Mouse (Mus musculus): ENCODE results near the gene Pard6b. TPM values are rescaled to one million over a fixed set of nuclear protein-coding genes. Genes with fewer than 3 reads are reported as not detected.

The Pard6b gene
- polyA plus RNA-seq (2012; rRNA removed), result 8.0 and 10.3 TPM in 2 replicates

GRCm38 (mm10) chr2:168080431-168081246, at the start of gene Pard6b:
Pard6b (plus strand) TSS chr2:168081004.
- peak; percentile 100 for DNase-seq (ENCODE audit: low read depth)
- TF ChIP-seq POLR2A (IDR thresholded peaks at IDR 0.05; ENCODE audit: borderline replicate concordance, extremely low read depth, insufficient read depth, insufficient read length, poor library complexity, severe bottlenecking), result peak; percentile 91
- TF ChIP-seq CTCF (IDR thresholded peaks at IDR 0.05; ENCODE audit: borderline replicate concordance, extremely low read depth, insufficient read depth, insufficient read length), result no peak

DNA sequence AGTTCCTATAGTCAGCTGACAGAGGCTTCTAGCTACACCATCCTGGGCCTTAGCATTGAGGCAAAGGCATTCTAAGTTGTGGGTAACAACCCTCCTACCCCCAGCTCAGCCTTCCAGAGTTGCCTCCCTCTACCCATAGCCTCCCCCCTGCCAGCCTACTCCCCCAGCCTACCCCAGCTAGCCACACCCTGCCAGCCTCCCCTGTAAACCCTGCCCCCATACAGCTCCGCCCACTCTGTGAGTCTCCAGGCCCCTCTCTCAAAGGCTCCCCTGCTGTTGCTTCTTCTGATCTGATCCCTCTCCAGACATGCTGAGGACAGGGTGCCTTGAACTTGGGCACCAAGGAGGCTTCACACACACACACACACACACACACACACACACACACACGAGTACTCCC, 49.0 kb upstream of the Pard6b start:
- DNase-seq (ENCODE audit: low read depth), result no peak
- TF ChIP-seq CTCF (IDR thresholded peaks at IDR 0.05; ENCODE audit: borderline replicate concordance, extremely low read depth, insufficient read depth, insufficient read length) (no peak), POLR2A (IDR thresholded peaks at IDR 0.05; ENCODE audit: borderline replicate concordance, extremely low read depth, insufficient read depth, insufficient read length, poor library complexity, severe bottlenecking) (no peak)

DNA sequence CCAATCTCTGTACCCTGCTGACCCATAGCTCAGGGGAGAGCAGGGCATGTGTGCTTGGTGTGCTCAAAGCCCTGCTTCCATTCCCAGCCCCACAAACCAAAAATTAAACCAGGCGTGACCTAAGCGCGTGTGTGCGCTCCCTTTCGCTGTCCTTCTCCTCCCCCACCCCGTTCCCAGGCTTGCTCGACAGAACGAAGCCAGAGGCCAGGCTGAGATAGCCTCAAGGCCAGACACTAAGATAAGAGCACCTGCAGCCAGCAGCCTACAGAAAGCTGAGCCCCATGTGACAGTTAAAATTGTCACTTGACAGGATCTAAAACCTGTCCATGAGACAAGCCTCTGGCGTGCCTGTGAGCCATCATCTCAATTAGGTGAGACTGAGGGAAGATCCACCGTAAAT, 46.9 kb upstream of the Pard6b start:
- DNase-seq (ENCODE audit: low read depth), result no peak

DNA sequence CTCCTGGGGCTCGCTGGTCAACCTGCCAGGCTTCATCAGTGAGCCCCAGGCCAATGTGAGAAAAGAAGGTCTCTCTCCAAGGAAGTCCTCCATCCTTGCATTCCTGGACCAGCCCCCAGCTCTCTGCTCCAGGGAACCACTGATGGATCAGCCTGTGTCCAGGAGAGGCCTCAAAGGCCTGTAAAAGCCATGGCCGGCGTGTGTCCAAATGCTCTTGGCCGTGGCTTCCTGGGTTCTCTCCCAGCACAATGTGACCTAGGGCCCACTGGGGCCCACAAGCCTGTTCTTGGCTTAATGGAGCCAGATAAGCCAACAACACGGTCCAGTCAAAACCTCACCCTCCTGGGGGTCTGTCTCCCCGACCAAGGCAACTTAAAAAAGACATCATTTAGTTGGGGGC, 44.9 kb upstream of the Pard6b start:
- no peak for DNase-seq (ENCODE audit: low read depth)
- TF ChIP-seq POLR2A (IDR thresholded peaks at IDR 0.05; ENCODE audit: borderline replicate concordance, extremely low read depth, insufficient read depth, insufficient read length, poor library complexity, severe bottlenecking) (no peak), CTCF (IDR thresholded peaks at IDR 0.05; ENCODE audit: borderline replicate concordance, extremely low read depth, insufficient read depth, insufficient read length) (no peak)

More for the DNA sequence above, 46.9 kb upstream of the Pard6b start:
- TF ChIP-seq POLR2A (IDR thresholded peaks at IDR 0.05; ENCODE audit: borderline replicate concordance, extremely low read depth, insufficient read depth, insufficient read length, poor library complexity, severe bottlenecking), result no peak
- TF ChIP-seq CTCF (IDR thresholded peaks at IDR 0.05; ENCODE audit: borderline replicate concordance, extremely low read depth, insufficient read depth, insufficient read length), result no peak

- no peak for DNase-seq (ENCODE audit: low read depth)
- no peak for TF ChIP-seq CTCF (IDR thresholded peaks at IDR 0.05; ENCODE audit: borderline replicate concordance, extremely low read depth, insufficient read depth, insufficient read length)
- TF ChIP-seq POLR2A (IDR thresholded peaks at IDR 0.05; ENCODE audit: borderline replicate concordance, extremely low read depth, insufficient read depth, insufficient read length, poor library complexity, severe bottlenecking), result no peak
Observed at GRCm38 (mm10) chr2:168037063-168037462, 43.7 kb upstream of the Pard6b start.

DNA sequence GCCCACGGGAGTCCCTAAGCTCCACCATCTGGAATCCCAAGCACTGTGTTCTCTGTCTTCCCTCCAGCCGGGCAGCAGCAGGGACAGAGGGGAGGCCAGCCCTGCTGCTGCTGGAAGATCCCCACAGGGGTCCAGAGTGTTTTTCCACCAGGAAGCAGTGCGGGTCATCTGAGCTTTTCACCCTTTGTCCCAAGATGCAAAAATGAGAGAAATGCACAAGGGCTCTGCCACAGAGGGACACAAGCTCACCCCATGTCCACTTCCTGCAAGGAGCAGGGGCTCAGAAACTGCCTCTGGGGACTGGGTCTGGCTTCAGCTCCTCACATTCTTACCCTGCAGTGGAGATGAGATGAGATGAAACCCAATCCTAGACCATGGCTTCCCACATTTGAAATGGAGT, 40.1 kb upstream of the Pard6b start:
- TF ChIP-seq CTCF (IDR thresholded peaks at IDR 0.05; ENCODE audit: borderline replicate concordance, extremely low read depth, insufficient read depth, insufficient read length), result no peak
- no peak for TF ChIP-seq POLR2A (IDR thresholded peaks at IDR 0.05; ENCODE audit: borderline replicate concordance, extremely low read depth, insufficient read depth, insufficient read length, poor library complexity, severe bottlenecking)
- DNase-seq (ENCODE audit: low read depth), result no peak

DNA sequence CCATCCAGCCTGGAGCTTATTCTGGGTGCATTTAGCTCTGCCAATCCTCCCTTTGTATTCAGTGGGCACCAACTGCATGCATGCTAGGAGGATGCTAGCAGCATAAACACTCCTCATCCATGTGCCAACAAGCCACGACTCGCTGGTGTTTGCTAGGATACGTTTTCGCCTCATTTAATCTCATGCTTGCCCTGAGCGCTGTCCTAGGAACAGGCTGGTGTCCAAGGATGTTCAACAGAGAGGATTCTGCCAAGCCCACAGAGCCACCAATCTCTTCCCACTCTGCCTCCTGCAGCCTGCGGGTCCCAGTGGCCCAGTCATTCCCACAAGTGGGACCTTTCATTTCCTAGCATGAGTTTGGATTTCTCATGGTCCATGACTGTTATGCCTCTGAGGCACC, 38.8 kb upstream of the Pard6b start:
- DNase-seq (ENCODE audit: low read depth), result peak; percentile 86
- TF ChIP-seq CTCF (IDR thresholded peaks at IDR 0.05; ENCODE audit: borderline replicate concordance, extremely low read depth, insufficient read depth, insufficient read length) (no peak), POLR2A (IDR thresholded peaks at IDR 0.05; ENCODE audit: borderline replicate concordance, extremely low read depth, insufficient read depth, insufficient read length, poor library complexity, severe bottlenecking) (no peak)

DNA sequence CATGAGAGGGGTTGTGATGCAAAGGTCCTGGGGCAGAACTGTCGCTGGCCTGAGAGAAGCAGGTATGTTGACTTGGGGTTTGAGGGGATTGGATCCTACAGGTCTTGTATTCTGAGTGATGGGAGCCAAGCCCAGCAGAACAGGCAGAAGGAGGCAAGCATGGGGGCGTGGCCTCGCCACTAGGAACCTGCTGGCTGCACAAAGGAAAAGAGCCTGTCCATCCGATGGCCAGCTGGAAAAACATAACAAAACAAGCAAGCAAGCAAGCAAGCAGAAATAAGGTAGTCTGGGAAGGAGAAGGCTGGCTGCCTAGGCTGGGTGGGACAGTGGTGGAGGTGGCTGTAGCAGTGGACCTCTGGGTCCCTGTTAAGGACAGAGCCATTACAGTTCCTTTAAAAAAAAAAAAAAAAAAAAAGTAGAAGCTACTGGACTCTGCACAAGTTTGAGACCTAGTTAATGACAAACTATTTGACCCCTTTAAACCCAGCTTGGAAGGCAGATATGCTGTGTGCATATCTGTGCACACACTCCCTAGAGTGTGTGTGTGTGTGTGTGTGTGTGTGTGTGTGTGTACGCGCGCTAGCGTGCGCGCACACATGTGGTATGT, 36.0 kb upstream of the Pard6b start:
- no peak for TF ChIP-seq CTCF (IDR thresholded peaks at IDR 0.05; ENCODE audit: borderline replicate concordance, extremely low read depth, insufficient read depth, insufficient read length)

GRCm38 (mm10) chr2:168045357-168045756, 35.4 kb upstream of the Pard6b start:
- TF ChIP-seq CTCF (IDR thresholded peaks at IDR 0.05; ENCODE audit: borderline replicate concordance, extremely low read depth, insufficient read depth, insufficient read length), result no peak
- TF ChIP-seq POLR2A (IDR thresholded peaks at IDR 0.05; ENCODE audit: borderline replicate concordance, extremely low read depth, insufficient read depth, insufficient read length, poor library complexity, severe bottlenecking), result no peak
- peak; percentile 61 for DNase-seq (ENCODE audit: low read depth)

More for the DNA sequence above, 36.0 kb upstream of the Pard6b start:
- no peak for DNase-seq (ENCODE audit: low read depth)

GRCm38 (mm10) chr2:168045771-168046170, 35.0 kb upstream of the Pard6b start:
- DNase-seq (ENCODE audit: low read depth), result peak; percentile 80
- no peak for TF ChIP-seq POLR2A (IDR thresholded peaks at IDR 0.05; ENCODE audit: borderline replicate concordance, extremely low read depth, insufficient read depth, insufficient read length, poor library complexity, severe bottlenecking)
- no peak for TF ChIP-seq CTCF (IDR thresholded peaks at IDR 0.05; ENCODE audit: borderline replicate concordance, extremely low read depth, insufficient read depth, insufficient read length)

- no peak for TF ChIP-seq POLR2A (IDR thresholded peaks at IDR 0.05; ENCODE audit: borderline replicate concordance, extremely low read depth, insufficient read depth, insufficient read length, poor library complexity, severe bottlenecking)
- TF ChIP-seq CTCF (IDR thresholded peaks at IDR 0.05; ENCODE audit: borderline replicate concordance, extremely low read depth, insufficient read depth, insufficient read length), result peak; percentile 19; the same call in 1 of the 2 replicates
- DNase-seq (ENCODE audit: low read depth), result no peak
Observed at GRCm38 (mm10) chr2:168046467-168046866, 34.3 kb upstream of the Pard6b start.
